Mouse (Mus musculus): ENCODE measurements around the gene F7. TPM values are rescaled to one million over a fixed set of nuclear protein-coding genes. Genes with fewer than 3 reads are reported as not detected.
"Not testable (repeated sequence)": the region's sequence is repeated elsewhere in the genome, so short reads cannot be mapped to it uniquely, and the experiment has no call there.

The F7 gene
- polyA plus RNA-seq, 1 experiment from 2014 or later, result 0.13 TPM

- no peaks in the 10 kb centered on the region for H3K9me3 ChIP-seq (ENCODE audit: control insufficient read depth, low read length)
- WGBS, result 82% methylated on average over 10 of the region's 10 CpGs
- H3K4me1 ChIP-seq (ENCODE audit: control insufficient read depth, insufficient read depth, low read length), result no peaks in the 10 kb centered on the region
- no peak for ATAC-seq
- no peaks in the 10 kb centered on the region for H3K27me3 ChIP-seq (replicated peaks; ENCODE audit: control insufficient read depth, insufficient read depth, low read length)
- no peak overlapping the region for H3K9ac ChIP-seq (ENCODE audit: low read depth, low read length)
- H3K4me2 ChIP-seq (ENCODE audit: low read depth, low read length), result no peak overlapping the region
- no peak overlapping the region for H3K4me3 ChIP-seq (ENCODE audit: low read length)
- no peak overlapping the region for H3K27ac ChIP-seq (ENCODE audit: low read length)
- H3K36me3 ChIP-seq (ENCODE audit: control insufficient read depth, insufficient read depth, low read length), result no peaks in the 10 kb centered on the region
These were observed 24.7 kb downstream of the F7 start for GRCm38 (mm10) chr8:13050550-13050949.

GRCm38 (mm10) chr8:13057351-13057750 is 31.5 kb downstream of the F7 start:
- Histone ChIP-seq H3K9me3 (ENCODE audit: control insufficient read depth, low read length) (no peaks in the 10 kb centered on the region), H3K4me3 (ENCODE audit: low read length) (no peak overlapping the region), H3K9ac (ENCODE audit: low read depth, low read length) (no peak overlapping the region), H3K4me1 (ENCODE audit: control insufficient read depth, insufficient read depth, low read length) (peaks cover 6% of the 10 kb centered on the region; the same call in 1 of the 2 replicates), H3K4me2 (ENCODE audit: low read depth, low read length) (no peak overlapping the region), H3K36me3 (ENCODE audit: control insufficient read depth, insufficient read depth, low read length) (no peaks in the 10 kb centered on the region), H3K27me3 (replicated peaks; ENCODE audit: control insufficient read depth, insufficient read depth, low read length) (no peaks in the 10 kb centered on the region), H3K27ac (ENCODE audit: low read length) (no peak overlapping the region)
- 72% methylated on average over 4 of the region's 4 CpGs for WGBS
- ATAC-seq, result no peak

GRCm38 (mm10) chr8:13060441-13061150 is 34.8 kb downstream of the F7 start, which contains the start of gene Proz:
Proz (plus strand) TSS chr8:13060914.
- 64% methylated on average over 17 of the region's 17 CpGs for WGBS
- Histone ChIP-seq H3K4me1 (ENCODE audit: control insufficient read depth, insufficient read depth, low read length) (peaks cover 6% of the 10 kb centered on the region; the same call in 1 of the 2 replicates), H3K9me3 (ENCODE audit: control insufficient read depth, low read length) (no peaks in the 10 kb centered on the region), H3K4me2 (ENCODE audit: low read depth, low read length) (peak within 1 kb of the TSS; percentile 31), H3K27ac (ENCODE audit: low read length) (peak within 1 kb of the TSS; percentile 88), H3K4me3 (ENCODE audit: low read length) (peak within 1 kb of the TSS; percentile 26), H3K9ac (ENCODE audit: low read depth, low read length) (peak within 1 kb of the TSS; percentile 42; the same call in 1 of the 2 replicates), H3K36me3 (ENCODE audit: control insufficient read depth, insufficient read depth, low read length) (no peaks in the 10 kb centered on the region), H3K27me3 (replicated peaks; ENCODE audit: control insufficient read depth, insufficient read depth, low read length) (no peaks in the 10 kb centered on the region)
- ATAC-seq, result peak; percentile 96

GRCm38 (mm10) chr8:13063112-13063511 is 37.3 kb downstream of the F7 start:
- 58% methylated on average over 16 of the region's 16 CpGs for WGBS
- Histone ChIP-seq H3K9ac (ENCODE audit: low read depth, low read length) (no peak overlapping the region), H3K9me3 (ENCODE audit: control insufficient read depth, low read length) (no peaks in the 10 kb centered on the region), H3K4me1 (ENCODE audit: control insufficient read depth, insufficient read depth, low read length) (peaks cover 3% of the 10 kb centered on the region; the same call in 1 of the 2 replicates), H3K4me3 (ENCODE audit: low read length) (no peak overlapping the region), H3K27me3 (replicated peaks; ENCODE audit: control insufficient read depth, insufficient read depth, low read length) (no peaks in the 10 kb centered on the region), H3K27ac (ENCODE audit: low read length) (no peak overlapping the region; the same call in 1 of the 2 replicates), H3K36me3 (ENCODE audit: control insufficient read depth, insufficient read depth, low read length) (no peaks in the 10 kb centered on the region), H3K4me2 (ENCODE audit: low read depth, low read length) (no peak overlapping the region)
- ATAC-seq, result no peak

- H3K36me3 ChIP-seq (ENCODE audit: control insufficient read depth, insufficient read depth, low read length), result 0 out of 2 replicates have a peak, but pooled peaks cover 4% of the 10 kb centered on the region
- WGBS, result 76% methylated on average over 11 of the region's 11 CpGs
- H3K4me1 ChIP-seq (ENCODE audit: control insufficient read depth, insufficient read depth, low read length), result no peaks in the 10 kb centered on the region
- H3K27ac ChIP-seq (ENCODE audit: low read length), result no peak overlapping the region
- no peaks in the 10 kb centered on the region for H3K27me3 ChIP-seq (replicated peaks; ENCODE audit: control insufficient read depth, insufficient read depth, low read length)
- H3K9me3 ChIP-seq (ENCODE audit: control insufficient read depth, low read length), result no peaks in the 10 kb centered on the region
- H3K4me3 ChIP-seq (ENCODE audit: low read length), result no peak overlapping the region
- no peak for ATAC-seq
- H3K4me2 ChIP-seq (ENCODE audit: low read depth, low read length), result no peak overlapping the region
- no peak overlapping the region for H3K9ac ChIP-seq (ENCODE audit: low read depth, low read length)
These were observed 47.4 kb downstream of the F7 start for GRCm38 (mm10) chr8:13073255-13073654.

GRCm38 (mm10) chr8:13075044-13075443 is 49.2 kb downstream of the F7 start:
- Histone ChIP-seq H3K27ac (ENCODE audit: low read length) (no peak overlapping the region), H3K4me3 (ENCODE audit: low read length) (no peak overlapping the region), H3K36me3 (ENCODE audit: control insufficient read depth, insufficient read depth, low read length) (0 out of 2 replicates have a peak, but pooled peaks cover 7% of the 10 kb centered on the region), H3K9ac (ENCODE audit: low read depth, low read length) (no peak overlapping the region), H3K27me3 (replicated peaks; ENCODE audit: control insufficient read depth, insufficient read depth, low read length) (no peaks in the 10 kb centered on the region), H3K9me3 (ENCODE audit: control insufficient read depth, low read length) (no peaks in the 10 kb centered on the region), H3K4me2 (ENCODE audit: low read depth, low read length) (no peak overlapping the region), H3K4me1 (ENCODE audit: control insufficient read depth, insufficient read depth, low read length) (no peaks in the 10 kb centered on the region)
- ATAC-seq, result no peak
- 93% methylated on average over 8 of the region's 8 CpGs for WGBS

GRCm38 (mm10) chr8:13075579-13075978 is 49.7 kb downstream of the F7 start:
- not testable (repeated sequence) for H3K4me2 ChIP-seq (ENCODE audit: low read depth, low read length); H3K27ac ChIP-seq (ENCODE audit: low read length); H3K27me3 ChIP-seq (replicated peaks; ENCODE audit: control insufficient read depth, insufficient read depth, low read length); ATAC-seq; H3K9ac ChIP-seq (ENCODE audit: low read depth, low read length); H3K36me3 ChIP-seq (ENCODE audit: control insufficient read depth, insufficient read depth, low read length); H3K4me3 ChIP-seq (ENCODE audit: low read length); H3K4me1 ChIP-seq (ENCODE audit: control insufficient read depth, insufficient read depth, low read length); H3K9me3 ChIP-seq (ENCODE audit: control insufficient read depth, low read length)
- 95% methylated on average over 1 of the region's 1 CpGs for WGBS

- no peaks in the 10 kb centered on the region for H3K27me3 ChIP-seq (replicated peaks; ENCODE audit: control insufficient read depth, insufficient read depth, low read length)
- ATAC-seq, result no peak
- no peaks in the 10 kb centered on the region for H3K4me1 ChIP-seq (ENCODE audit: control insufficient read depth, insufficient read depth, low read length)
- H3K27ac ChIP-seq (ENCODE audit: low read length), result no peak overlapping the region
- no peaks in the 10 kb centered on the region for H3K9me3 ChIP-seq (ENCODE audit: control insufficient read depth, low read length)
- H3K4me3 ChIP-seq (ENCODE audit: low read length), result no peak overlapping the region
- H3K4me2 ChIP-seq (ENCODE audit: low read depth, low read length), result no peak overlapping the region
- no peak overlapping the region for H3K9ac ChIP-seq (ENCODE audit: low read depth, low read length)
- WGBS, result 85% methylated on average over 7 of the region's 7 CpGs
- 0 out of 2 replicates have a peak, but pooled peaks cover 21% of the 10 kb centered on the region for H3K36me3 ChIP-seq (ENCODE audit: control insufficient read depth, insufficient read depth, low read length)
These were observed 51.7 kb downstream of the F7 start for GRCm38 (mm10) chr8:13077542-13077941.
